Mouse (Mus musculus) E14TG2a.4 (cell line): ENCODE data around the gene Blnk.

Source experiments
- H3K27me3 ChIP-seq: 2 replicates; pipeline ENCODE4 v1.6.1; 2014; ENCODE audit warnings: low read length, control low read depth; ENCODE audit not compliant: insufficient read depth
- H3K36me3 ChIP-seq: 2 replicates; pipeline ENCODE4 v1.6.1; 2014; ENCODE audit warnings: low read length, control low read depth; ENCODE audit not compliant: insufficient read depth
- H3K4me1 ChIP-seq: replicated peaks from 2 replicates; pipeline ENCODE4 v1.6.1; 2014; ENCODE audit warnings: low read depth, low read length, control low read depth
- H3K4me3 ChIP-seq: replicated peaks from 2 replicates; pipeline ENCODE4 v1.5.1; 2014; ENCODE audit warnings: mild to moderate bottlenecking, low read length
- H3K9me3 ChIP-seq: 2 replicates; pipeline ENCODE4 v1.6.1; 2014; ENCODE audit warnings: low read length, control low read depth
- CTCF ChIP-seq: conservative IDR thresholded peaks from 2 replicates; pipeline ENCODE4 v1.5.1; 2014; ENCODE audit warnings: low read length
- NANOG ChIP-seq: IDR thresholded peaks from 2 replicates; pipeline ENCODE4 v1.6.1; 2014; ENCODE audit warnings: borderline replicate concordance, low read length, mixed read lengths
- POU5F1 ChIP-seq: IDR thresholded peaks from 2 replicates; pipeline ENCODE4 v1.6.1; 2014; ENCODE audit warnings: low read length, borderline replicate concordance

Blnk gene

GRCm38 (mm10) chr19:40994057-40994585, at the start of gene Blnk:
TSS of gene Blnk (minus strand) at chr19:40994535.
- Histone ChIP-seq H3K36me3 (no peaks in the 10 kb centered on the region), H3K27me3 (peaks cover 12% of the 10 kb centered on the region; the same call in 1 of the 2 replicates), H3K4me1 (peaks cover 39% of the 10 kb centered on the region), H3K9me3 (no peaks in the 10 kb centered on the region), H3K4me3 (0 out of 2 replicates have a peak within 1 kb of the TSS, but pooled peaks have one; percentile 10)
- TF ChIP-seq CTCF (no peak), NANOG (no peak), POU5F1 (no peak)

- Histone ChIP-seq H3K9me3 (no peaks in the 10 kb centered on the region), H3K4me1 (no peaks in the 10 kb centered on the region), H3K4me3 (no peak overlapping the region), H3K36me3 (no peaks in the 10 kb centered on the region), H3K27me3 (no peaks in the 10 kb centered on the region)
- TF ChIP-seq CTCF = no peak
- no peak for TF ChIP-seq POU5F1
- no peak for TF ChIP-seq NANOG
Measured at GRCm38 (mm10) chr19:41039110-41039509, 44.8 kb upstream of the Blnk start.

GRCm38 (mm10) chr19:41035809-41036551, 41.6 kb upstream of the Blnk start:
- peaks cover 6% of the 10 kb centered on the region; the same call in 1 of the 2 replicates for H3K27me3 ChIP-seq
- TF ChIP-seq POU5F1 = no peak
- TF ChIP-seq CTCF = no peak
- no peak for TF ChIP-seq NANOG
- no peaks in the 10 kb centered on the region for H3K36me3 ChIP-seq
- no peaks in the 10 kb centered on the region for H3K4me1 ChIP-seq
- H3K9me3 ChIP-seq = no peaks in the 10 kb centered on the region
- no peak overlapping the region for H3K4me3 ChIP-seq

- Histone ChIP-seq H3K4me3 (no peak overlapping the region), H3K9me3 (no peaks in the 10 kb centered on the region), H3K4me1 (no peaks in the 10 kb centered on the region), H3K36me3 (no peaks in the 10 kb centered on the region), H3K27me3 (peaks cover 6% of the 10 kb centered on the region; the same call in 1 of the 2 replicates)
- TF ChIP-seq POU5F1 (no peak), NANOG (no peak), CTCF (no peak)
Measured at GRCm38 (mm10) chr19:41031869-41032268, 37.5 kb upstream of the Blnk start.

- H3K4me1 ChIP-seq = no peaks in the 10 kb centered on the region
- H3K4me3 ChIP-seq = no peak overlapping the region
- no peaks in the 10 kb centered on the region for H3K36me3 ChIP-seq
- TF ChIP-seq NANOG (no peak), CTCF (no peak), POU5F1 (no peak)
- H3K9me3 ChIP-seq = no peaks in the 10 kb centered on the region
- peaks cover 6% of the 10 kb centered on the region; the same call in 1 of the 2 replicates for H3K27me3 ChIP-seq
Measured at GRCm38 (mm10) chr19:41031009-41031408, 36.7 kb upstream of the Blnk start.

GRCm38 (mm10) chr19:41030161-41030560, 35.8 kb upstream of the Blnk start:
- TF ChIP-seq POU5F1 = no peak
- no peak for TF ChIP-seq CTCF
- TF ChIP-seq NANOG = no peak
- H3K36me3 ChIP-seq = no peaks in the 10 kb centered on the region
- H3K27me3 ChIP-seq = peaks cover 6% of the 10 kb centered on the region; the same call in 1 of the 2 replicates
- H3K4me3 ChIP-seq = no peak overlapping the region
- no peaks in the 10 kb centered on the region for H3K4me1 ChIP-seq
- no peaks in the 10 kb centered on the region for H3K9me3 ChIP-seq

- Histone ChIP-seq H3K4me3 (no peak within 1 kb of the TSS), H3K27me3 (peaks cover 6% of the 10 kb centered on the region; the same call in 1 of the 2 replicates), H3K4me1 (no peaks in the 10 kb centered on the region), H3K9me3 (no peaks in the 10 kb centered on the region), H3K36me3 (no peaks in the 10 kb centered on the region)
- TF ChIP-seq NANOG = no peak
- TF ChIP-seq POU5F1 = no peak
- TF ChIP-seq CTCF = no peak
Measured at GRCm38 (mm10) chr19:41029219-41029618, 34.9 kb upstream of the Blnk start, which contains the start of gene Dntt. TSS of gene Dntt (plus strand) at chr19:41029275.

- H3K4me3 ChIP-seq = no peak overlapping the region
- H3K36me3 ChIP-seq = no peaks in the 10 kb centered on the region
- H3K27me3 ChIP-seq = 0 out of 2 replicates have a peak, but pooled peaks cover 3% of the 10 kb centered on the region
- H3K9me3 ChIP-seq = no peaks in the 10 kb centered on the region
- TF ChIP-seq CTCF = no peak
- no peak for TF ChIP-seq POU5F1
- no peak for TF ChIP-seq NANOG
- no peaks in the 10 kb centered on the region for H3K4me1 ChIP-seq
Measured at GRCm38 (mm10) chr19:41027601-41028000, 33.3 kb upstream of the Blnk start.

GRCm38 (mm10) chr19:41027024-41027423, 32.7 kb upstream of the Blnk start:
- no peak for TF ChIP-seq NANOG
- TF ChIP-seq CTCF = no peak
- TF ChIP-seq POU5F1 = no peak
- Histone ChIP-seq H3K4me1 (no peaks in the 10 kb centered on the region), H3K27me3 (0 out of 2 replicates have a peak, but pooled peaks cover 3% of the 10 kb centered on the region), H3K9me3 (no peaks in the 10 kb centered on the region), H3K36me3 (no peaks in the 10 kb centered on the region), H3K4me3 (no peak overlapping the region)
